Mouse (Mus musculus): ENCODE data around the gene Ttc23. TPM values are rescaled to one million over a fixed set of nuclear protein-coding genes. Genes with fewer than 3 reads are reported as not detected.

Ttc23 gene
- total and polyA plus RNA-seq, 3 experiments: 0.42 to 4.8 TPM; not detected in 1

GRCm38 (mm10) chr7:67670965-67671364 is 23.8 kb downstream of the Ttc23 start:
- no peak overlapping the region for H3K4me3 ChIP-seq (ENCODE audit: control insufficient read depth in 1 of 2, insufficient read depth in 1 of 2, low read depth in 2 of 2, low read length in 2 of 2)
- H3K79me2 ChIP-seq (ENCODE audit: control insufficient read depth, insufficient read depth, low read length, poor library complexity): no peaks in the 10 kb centered on the region
- TF ChIP-seq ZC3H11A (IDR thresholded peaks at IDR 0.05; ENCODE audit: low read depth, low read length) (no peak), CTCF (IDR thresholded peaks at IDR 0.05 in 2 of 3, conservative IDR thresholded peaks at IDR 0.05 in 1 of 3; ENCODE audit: control insufficient read depth in 1 of 3, insufficient read depth in 1 of 3, low read depth in 2 of 3, low read length in 3 of 3, poor library complexity in 1 of 3, severe bottlenecking in 1 of 3) (peak; percentile 17 to 46 (median 32); a peak in 4 of 6 replicates)
- H3K9ac ChIP-seq (ENCODE audit: control insufficient read depth, low read depth, low read length, poor library complexity, severe bottlenecking): no peak overlapping the region
- no peak overlapping the region for H3K27ac ChIP-seq (ENCODE audit: control insufficient read depth, low read depth, low read length)
- no peaks in the 10 kb centered on the region for H3K4me1 ChIP-seq (ENCODE audit: control insufficient read depth in 1 of 2, insufficient read depth in 2 of 2, low read length in 2 of 2)
- H3K27me3 ChIP-seq (ENCODE audit: control insufficient read depth in 1 of 2, insufficient read depth in 2 of 2, low read length in 2 of 2): no peaks in the 10 kb centered on the region
- peak; percentile 6 for DNase-seq (ENCODE audit: low read depth, low spot score)
- H3K36me3 ChIP-seq (ENCODE audit: control insufficient read depth in 1 of 2, insufficient read depth in 2 of 2, low read length in 2 of 2): no peaks in the 10 kb centered on the region
- no peaks in the 10 kb centered on the region for H3K9me3 ChIP-seq (replicated peaks; ENCODE audit: insufficient read depth, low read length)

DNA sequence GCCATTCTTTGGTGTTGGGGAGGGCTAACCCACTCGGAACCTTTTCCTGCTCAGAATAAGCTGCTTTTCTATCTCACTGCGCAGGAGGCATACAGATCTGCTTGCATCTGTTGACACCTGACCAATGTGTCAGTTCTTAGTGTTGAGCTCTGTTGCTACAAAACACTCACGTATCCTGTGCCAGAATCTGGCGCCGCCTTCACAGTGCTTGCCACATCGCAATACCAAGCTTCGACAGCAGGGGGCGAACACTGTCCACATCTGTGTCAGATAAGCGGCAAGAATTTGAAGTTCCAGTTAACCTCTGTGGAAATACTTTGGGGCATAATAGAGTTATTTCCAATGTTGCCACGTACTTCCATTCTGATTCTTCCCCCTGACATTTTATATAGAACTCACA is 25.4 kb downstream of the Ttc23 start:
- DNase-seq (ENCODE audit: low read depth, low spot score): peak; percentile 81
- Histone ChIP-seq H3K4me3 (ENCODE audit: control insufficient read depth in 1 of 2, insufficient read depth in 1 of 2, low read depth in 2 of 2, low read length in 2 of 2) (no peak overlapping the region), H3K36me3 (ENCODE audit: control insufficient read depth in 1 of 2, insufficient read depth in 2 of 2, low read length in 2 of 2) (no peaks in the 10 kb centered on the region), H3K27ac (ENCODE audit: control insufficient read depth, low read depth, low read length) (no peak overlapping the region), H3K27me3 (ENCODE audit: control insufficient read depth in 1 of 2, insufficient read depth in 2 of 2, low read length in 2 of 2) (no peaks in the 10 kb centered on the region), H3K4me1 (ENCODE audit: control insufficient read depth in 1 of 2, insufficient read depth in 2 of 2, low read length in 2 of 2) (no peaks in the 10 kb centered on the region), H3K9me3 (replicated peaks; ENCODE audit: insufficient read depth, low read length) (no peaks in the 10 kb centered on the region), H3K9ac (ENCODE audit: control insufficient read depth, low read depth, low read length, poor library complexity, severe bottlenecking) (no peak overlapping the region), H3K79me2 (ENCODE audit: control insufficient read depth, insufficient read depth, low read length, poor library complexity) (no peaks in the 10 kb centered on the region)
- TF ChIP-seq RAD21 (IDR thresholded peaks at IDR 0.05; ENCODE audit: low read depth, low read length) (peak; percentile 80), MEF2A (IDR thresholded peaks at IDR 0.05; ENCODE audit: extremely low read depth, insufficient replicate concordance, low read depth, low read length, poor library complexity, severe bottlenecking) (no peak), GATA1 (IDR thresholded peaks at IDR 0.05; ENCODE audit: low read depth, low read length) (peak; percentile 57; the same call in 1 of the 2 replicates), USF2 (IDR thresholded peaks at IDR 0.05; ENCODE audit: borderline replicate concordance in 1 of 2, insufficient read depth in 1 of 2, low read depth in 1 of 2, low read length in 2 of 2) (no peak), SIN3A (IDR thresholded peaks at IDR 0.05; ENCODE audit: low read length) (no peak), ETS1 (IDR thresholded peaks at IDR 0.05; ENCODE audit: low read depth, low read length) (no peak), GABPA (IDR thresholded peaks at IDR 0.05; ENCODE audit: low read depth, low read length) (no peak), TBP (IDR thresholded peaks at IDR 0.05; ENCODE audit: low read depth, low read length) (no peak), ZC3H11A (IDR thresholded peaks at IDR 0.05; ENCODE audit: low read depth, low read length) (peak; percentile 58), MYB (IDR thresholded peaks at IDR 0.05; ENCODE audit: low read depth, low read length) (no peak), SMC3 (IDR thresholded peaks at IDR 0.05; ENCODE audit: low read depth, low read length) (peak; percentile 88), MAX (IDR thresholded peaks at IDR 0.05; ENCODE audit: low read length) (no peak), CTCF (IDR thresholded peaks at IDR 0.05 in 2 of 3, conservative IDR thresholded peaks at IDR 0.05 in 1 of 3; ENCODE audit: control insufficient read depth in 1 of 3, insufficient read depth in 1 of 3, low read depth in 2 of 3, low read length in 3 of 3, poor library complexity in 1 of 3, severe bottlenecking in 1 of 3) (peak; percentile 85 to 91 (median 89)), ZMIZ1 (IDR thresholded peaks at IDR 0.05; ENCODE audit: low read depth, low read length) (no peak), NRF1 (IDR thresholded peaks at IDR 0.05; ENCODE audit: insufficient read depth, low read depth, low read length, poor library complexity, severe bottlenecking) (no peak), EP300 (IDR thresholded peaks at IDR 0.05; ENCODE audit: low read depth in 1 of 2, low read length in 2 of 2) (no peak), MAZ (IDR thresholded peaks at IDR 0.05; ENCODE audit: low read depth, low read length) (no peak)
